Mouse (Mus musculus) liver, postnatal 0 days (tissue): ENCODE measurements around the gene Kalrn. TPM values are rescaled to one million over a fixed set of nuclear protein-coding genes. Genes with fewer than 3 reads are reported as not detected.
A peak's percentile ranks its signal among the peaks of the same experiment; 100 is the strongest.

ENCODE experiments used
- ATAC-seq: fragments of 200-750 bp; cut with Nextera tagmentation; 2 replicates; pipeline ENCODE4 v1.8.0; 2017; ENCODE audit warnings: mild to moderate bottlenecking, moderate library complexity
- DNase-seq: peaks from one replicate; pipeline ENCODE4 v3.0.0-alpha.2; 2016
- H3K27ac ChIP-seq: fragments of 300-500 bp; sonication (generic); 2 replicates; pipeline ENCODE4 v1.5.1; 2014; ENCODE audit warnings: antibody characterized with exemption, moderate library complexity, mild to moderate bottlenecking, low read depth
- H3K27me3 ChIP-seq: fragments of 300-500 bp; sonication (generic); 2 replicates; pipeline ENCODE4 v1.6.1; 2014; ENCODE audit warnings: low read length, control low read depth, mixed read lengths; ENCODE audit not compliant: insufficient read depth
- H3K36me3 ChIP-seq: fragments of 300-500 bp; sonication (generic); replicated peaks from 2 replicates; pipeline ENCODE4 v1.6.1; 2014; ENCODE audit warnings: mild to moderate bottlenecking, control low read depth, low read length, moderate library complexity, mixed read lengths; ENCODE audit not compliant: insufficient read depth
- H3K4me1 ChIP-seq: fragments of 300-500 bp; sonication (generic); 2 replicates; pipeline ENCODE4 v1.6.1; 2014; ENCODE audit warnings: antibody characterized with exemption, mild to moderate bottlenecking, control low read depth; ENCODE audit not compliant: insufficient read depth
- H3K4me2 ChIP-seq: fragments of 300-500 bp; sonication (generic); 2 replicates; pipeline ENCODE4 v1.6.1; 2014; ENCODE audit warnings: low read depth, mild to moderate bottlenecking, low read length, moderate library complexity, mixed read lengths
- H3K4me3 ChIP-seq: fragments of 300-500 bp; sonication (generic); 2 replicates; pipeline ENCODE4 v1.5.1; 2014; ENCODE audit warnings: low read depth, low read length
- H3K9ac ChIP-seq: fragments of 300-500 bp; sonication (generic); replicated peaks from 2 replicates; pipeline ENCODE4 v1.6.1; 2014; ENCODE audit warnings: mild to moderate bottlenecking, moderate library complexity
- H3K9me3 ChIP-seq: fragments of 300-500 bp; sonication (generic); 2 replicates; pipeline ENCODE4 v1.6.1; 2016; ENCODE audit warnings: mild to moderate bottlenecking, control low read depth, low read length, mixed read lengths
- CTCF ChIP-seq: sonication (generic); IDR thresholded peaks from 2 replicates; pipeline ENCODE4 v1.5.1; 2016; ENCODE audit warnings: antibody characterized with exemption, low read depth
- EP300 ChIP-seq: IDR thresholded peaks from 2 replicates; pipeline ENCODE4 v1.6.1; 2016; ENCODE audit warnings: antibody characterized with exemption, low read depth, mild to moderate bottlenecking
- WGBS: fragments of 180-500 bp; shearing (Covaris S2); extraction: QIAGEN DNeasy Blood & Tissue Kit; methylation state at CpG from one replicate; pipeline ENCODE4 v1.1.7; 2014; ENCODE audit not compliant: insufficient replicate concordance; 5-methylcytosine and 5-hydroxymethylcytosine counted together
- polyA plus RNA-seq: library from polyadenylated mRNA; unstranded; fragments of >200 nt; fragmentation: Nextera tagmentation; extraction: Ambion mirVana; gene quantifications from 2 replicates; pipeline ENCODE4 v1.2.1, GENCODE M21; 2015

The Kalrn gene
- polyA plus RNA-seq, 1 experiment from 2014 or later = 16.7 TPM

DNA sequence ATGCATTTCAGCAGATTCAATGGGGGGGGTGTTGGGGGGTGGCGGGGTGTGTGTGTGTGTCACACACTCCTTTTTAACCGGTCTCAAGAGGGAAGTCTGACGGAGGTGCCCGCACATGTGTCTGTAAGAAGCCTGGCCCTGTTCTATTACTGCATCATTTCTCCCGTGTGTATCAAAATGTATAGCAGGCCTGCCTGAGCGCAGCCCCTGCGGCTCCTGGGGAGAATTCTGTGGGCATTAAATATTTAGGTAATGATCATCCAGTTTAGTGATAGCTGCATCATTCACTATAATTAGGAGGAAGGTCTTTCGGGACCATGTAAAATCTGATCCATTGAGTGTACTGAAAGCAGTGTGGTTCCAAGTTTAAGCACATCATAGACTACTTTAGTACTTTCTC, 556.1 kb downstream of the Kalrn start:
- Histone ChIP-seq H3K9me3 (peaks cover 3% of the 10 kb centered on the region; the same call in 1 of the 2 replicates), H3K4me1 (no peaks in the 10 kb centered on the region), H3K27ac (no peak overlapping the region), H3K36me3 (no peaks in the 10 kb centered on the region), H3K27me3 (no peaks in the 10 kb centered on the region), H3K4me2 (no peak overlapping the region), H3K9ac (no peak overlapping the region), H3K4me3 (no peak overlapping the region)
- TF ChIP-seq CTCF (no peak), EP300 (no peak)
- DNase-seq (no peak), ATAC-seq (no peak)
- 91% methylated on average over 8 of the region's 8 CpGs for WGBS

DNA sequence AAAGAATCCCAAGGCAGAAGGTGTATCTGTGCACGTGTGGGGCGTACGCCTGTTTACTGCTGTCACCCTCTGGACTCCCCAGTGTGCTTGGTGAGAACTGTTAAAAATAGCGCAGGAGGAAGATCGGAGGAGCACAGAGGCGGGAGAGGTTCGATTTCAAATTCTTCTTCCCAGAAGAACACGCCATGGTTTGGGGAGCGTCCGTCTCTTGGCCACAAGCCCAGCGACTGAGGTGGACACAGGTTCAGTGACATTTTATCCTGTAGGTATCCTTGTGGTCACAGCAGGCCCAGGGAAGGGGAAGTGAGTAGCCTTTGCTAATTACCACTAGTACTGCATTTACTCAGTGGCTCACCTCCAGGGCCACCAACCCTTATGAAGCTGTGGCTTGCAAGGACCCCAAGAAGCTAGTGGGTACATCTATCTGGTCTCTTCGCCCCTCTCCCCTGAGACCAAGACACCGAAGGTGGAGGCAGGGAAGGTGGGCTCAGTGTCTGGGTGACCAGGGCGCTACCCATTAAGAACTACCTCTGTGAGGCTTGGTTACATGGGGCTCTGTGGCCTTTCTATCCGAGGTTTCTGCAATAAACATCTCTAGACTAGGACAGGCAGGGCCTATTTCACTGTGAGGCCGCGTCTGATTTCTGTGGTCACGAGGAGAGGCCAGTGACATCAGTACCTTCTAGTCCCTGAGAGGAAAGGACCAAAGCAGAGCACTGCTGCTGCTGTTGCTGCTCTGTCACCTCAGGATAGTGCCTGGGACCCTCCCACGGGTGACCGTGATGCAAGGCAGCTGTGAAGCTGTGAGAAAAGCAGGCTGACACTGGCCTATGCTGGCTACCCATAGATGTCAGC, 561.1 kb downstream of the Kalrn start:
- no peaks in the 10 kb centered on the region for H3K9me3 ChIP-seq
- H3K36me3 ChIP-seq = no peaks in the 10 kb centered on the region
- ATAC-seq (no peak), DNase-seq (no peak)
- H3K4me2 ChIP-seq = no peak overlapping the region
- 80% methylated on average over 20 of the region's 20 CpGs for WGBS
- no peaks in the 10 kb centered on the region for H3K4me1 ChIP-seq
- H3K27me3 ChIP-seq = no peaks in the 10 kb centered on the region
- H3K27ac ChIP-seq = no peak overlapping the region
- TF ChIP-seq EP300 (no peak), CTCF (no peak)
- no peak overlapping the region for H3K9ac ChIP-seq
- H3K4me3 ChIP-seq = no peak overlapping the region

DNA sequence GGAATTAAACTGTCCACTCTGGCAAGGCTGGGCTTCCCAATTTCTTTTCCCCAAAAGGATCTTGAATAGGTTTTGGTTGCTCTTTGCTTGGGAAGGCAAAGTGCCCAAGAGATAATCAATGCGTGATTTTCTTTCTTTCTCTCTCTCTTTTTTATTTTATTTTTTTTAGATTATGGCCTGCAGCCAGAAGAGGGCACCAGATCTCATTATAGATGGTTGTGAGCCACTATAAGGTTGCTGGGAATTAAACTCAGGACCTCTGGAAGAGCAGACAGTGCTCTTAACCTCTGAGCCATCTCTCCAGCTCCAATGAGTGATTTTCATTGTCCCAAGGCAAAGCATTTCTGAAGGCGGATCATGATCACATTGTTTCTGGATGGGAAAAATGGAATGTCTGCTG, 563.8 kb downstream of the Kalrn start:
- H3K4me3 ChIP-seq = no peak overlapping the region
- 88% methylated on average over 2 of the region's 2 CpGs for WGBS

DNA sequence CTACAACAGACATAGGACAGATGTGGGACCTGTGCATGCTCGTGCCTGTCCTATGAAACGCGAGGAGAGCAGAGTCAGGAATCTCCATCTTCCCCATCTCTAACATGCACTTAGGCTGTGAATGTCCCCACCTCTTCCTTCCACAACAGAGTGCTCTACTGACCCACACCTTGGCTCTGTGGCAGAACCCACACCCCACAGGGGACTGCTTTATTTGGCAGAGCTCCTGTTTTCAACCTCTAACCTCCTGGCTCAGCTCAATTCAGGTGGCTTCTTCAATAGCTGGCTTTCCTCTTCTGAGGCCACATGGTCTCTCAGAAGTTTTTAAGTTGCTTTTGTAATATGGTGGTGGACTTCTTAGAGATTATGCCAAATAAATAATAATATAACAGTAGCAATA, 567.3 kb downstream of the Kalrn start:
- Histone ChIP-seq H3K27me3 (no peaks in the 10 kb centered on the region), H3K4me3 (no peak overlapping the region), H3K4me1 (no peaks in the 10 kb centered on the region), H3K9ac (no peak overlapping the region), H3K9me3 (no peaks in the 10 kb centered on the region), H3K27ac (no peak overlapping the region), H3K36me3 (no peaks in the 10 kb centered on the region), H3K4me2 (no peak overlapping the region)
- DNase-seq (no peak), ATAC-seq (no peak)
- 85% methylated on average over 3 of the region's 3 CpGs for WGBS
- no peak for TF ChIP-seq CTCF
- no peak for TF ChIP-seq EP300

More for the DNA sequence above, 563.8 kb downstream of the Kalrn start:
- TF ChIP-seq CTCF (0 out of 2 replicates have a peak, but pooled peaks have one; percentile 18), EP300 (no peak)
- H3K9me3 ChIP-seq = no peaks in the 10 kb centered on the region
- no peaks in the 10 kb centered on the region for H3K27me3 ChIP-seq
- no peak for ATAC-seq
- H3K36me3 ChIP-seq = no peaks in the 10 kb centered on the region
- no peak overlapping the region for H3K4me2 ChIP-seq
- H3K27ac ChIP-seq = no peak overlapping the region
- H3K4me1 ChIP-seq = no peaks in the 10 kb centered on the region
- no peak for DNase-seq
- no peak overlapping the region for H3K9ac ChIP-seq

DNA sequence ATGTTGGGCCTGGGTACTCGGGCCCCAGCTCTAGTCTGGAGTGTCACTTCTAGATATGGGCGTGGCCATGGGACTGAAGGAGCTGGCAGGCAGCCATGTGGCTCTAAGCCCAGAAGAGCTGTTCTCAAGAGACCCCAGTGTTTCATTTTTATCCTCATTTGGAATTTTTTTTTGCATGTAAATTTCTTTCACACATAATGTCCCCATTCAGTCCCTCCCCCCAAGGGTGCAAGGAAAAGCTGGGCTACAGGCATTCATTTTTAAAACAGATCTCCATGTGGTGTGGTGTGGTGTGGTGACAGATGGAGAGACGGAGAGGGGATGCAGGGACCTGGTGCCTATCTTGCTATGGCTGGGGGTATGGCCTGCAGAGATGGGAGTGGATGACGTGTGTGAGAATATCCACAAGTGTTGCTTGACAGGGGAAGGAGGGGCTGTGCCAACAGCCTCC, 569.2 kb downstream of the Kalrn start:
- Histone ChIP-seq H3K4me3 (no peak overlapping the region), H3K9ac (no peak overlapping the region), H3K36me3 (no peaks in the 10 kb centered on the region), H3K27me3 (no peaks in the 10 kb centered on the region), H3K4me2 (no peak overlapping the region), H3K9me3 (no peaks in the 10 kb centered on the region), H3K4me1 (no peaks in the 10 kb centered on the region), H3K27ac (no peak overlapping the region)
- 43% methylated on average over 4 of the region's 4 CpGs for WGBS
- ATAC-seq = no peak
- DNase-seq = no peak
- TF ChIP-seq CTCF (no peak), EP300 (no peak)

DNA sequence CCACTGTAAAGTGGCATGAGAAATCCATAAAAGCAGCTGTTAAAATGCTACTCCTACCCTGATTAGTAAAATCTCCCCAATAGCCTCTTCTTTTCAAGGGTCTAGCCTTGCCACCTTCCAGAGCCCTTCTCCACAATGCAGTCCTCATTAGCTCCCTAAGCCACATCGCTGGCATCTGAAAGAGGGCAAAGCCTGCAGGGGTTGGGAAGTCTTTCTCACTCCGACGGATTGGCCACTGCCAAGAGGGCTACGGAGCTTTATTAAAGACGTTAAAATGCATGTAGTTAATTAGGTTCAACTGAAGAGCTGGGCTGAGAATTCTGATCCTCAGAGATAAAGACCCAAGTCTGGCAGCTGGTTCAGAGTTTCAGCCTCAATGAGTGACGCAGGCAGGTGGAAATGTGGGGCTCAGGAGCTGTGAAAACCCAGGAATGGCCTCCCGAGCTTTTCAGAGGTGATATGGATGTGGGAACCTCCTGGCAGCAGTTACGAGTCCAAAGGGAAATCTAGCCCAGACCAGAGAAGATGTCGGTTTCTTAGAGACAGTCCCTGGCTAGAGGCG, 569.7 kb downstream of the Kalrn start:
- ATAC-seq = no peak
- H3K36me3 ChIP-seq = no peaks in the 10 kb centered on the region

More for the DNA sequence above, 569.7 kb downstream of the Kalrn start:
- Histone ChIP-seq H3K4me1 (no peaks in the 10 kb centered on the region), H3K9ac (no peak overlapping the region), H3K27me3 (no peaks in the 10 kb centered on the region), H3K9me3 (no peaks in the 10 kb centered on the region), H3K27ac (no peak overlapping the region), H3K4me2 (no peak overlapping the region), H3K4me3 (no peak overlapping the region)
- no peak for DNase-seq
- no peak for TF ChIP-seq EP300
- no peak for TF ChIP-seq CTCF
- 67% methylated on average over 10 of the region's 10 CpGs for WGBS
